Mouse (Mus musculus) lung, postnatal 0 days (tissue): ENCODE results near the gene Uvrag. TPM values are rescaled to one million over a fixed set of nuclear protein-coding genes. Genes with fewer than 3 reads are reported as not detected.

ENCODE experiments used
- ATAC-seq: fragments of 200-750 bp; cut with Nextera tagmentation; 2 replicates; pipeline ENCODE4 v1.8.0; 2017; ENCODE audit warnings: moderate library complexity
- DNase-seq: peaks from one replicate; pipeline ENCODE4 v3.0.0-alpha.2; 2016; ENCODE audit warnings: low spot score
- H3K27ac ChIP-seq: fragments of 300-500 bp; sonication (generic); 2 replicates; pipeline ENCODE4 v1.5.1; 2014; ENCODE audit warnings: antibody characterized with exemption, mild to moderate bottlenecking, low read length, mixed read lengths
- H3K27me3 ChIP-seq: fragments of 300-500 bp; sonication (generic); replicated peaks from 2 replicates; pipeline ENCODE4 v1.6.1; 2014; ENCODE audit warnings: low read length, mixed read lengths; ENCODE audit not compliant: insufficient read depth
- H3K36me3 ChIP-seq: fragments of 300-500 bp; sonication (generic); 2 replicates; pipeline ENCODE4 v1.6.1; 2014; ENCODE audit warnings: low read length, mixed read lengths; ENCODE audit not compliant: insufficient read depth
- H3K4me1 ChIP-seq: fragments of 300-500 bp; sonication (generic); 2 replicates; pipeline ENCODE4 v1.6.1; 2014; ENCODE audit warnings: antibody characterized with exemption, low read depth, low read length, mixed read lengths; ENCODE audit not compliant: insufficient read depth
- H3K4me2 ChIP-seq: fragments of 300-500 bp; sonication (generic); replicated peaks from 2 replicates; pipeline ENCODE4 v1.6.1; 2014; ENCODE audit warnings: low read depth, mild to moderate bottlenecking, low read length, moderate library complexity, mixed read lengths
- H3K4me3 ChIP-seq: fragments of 300-500 bp; sonication (generic); 2 replicates; pipeline ENCODE4 v1.5.1; 2014; ENCODE audit warnings: low read depth, low read length
- H3K9ac ChIP-seq: fragments of 300-500 bp; sonication (generic); replicated peaks from 2 replicates; pipeline ENCODE4 v1.6.1; 2014; ENCODE audit warnings: low read depth, mild to moderate bottlenecking
- H3K9me3 ChIP-seq: fragments of 300-500 bp; sonication (generic); 2 replicates; pipeline ENCODE4 v1.6.1; 2016; ENCODE audit warnings: low read length, mixed read lengths
- CTCF ChIP-seq: IDR thresholded peaks from 2 replicates; pipeline ENCODE4 v1.5.1; 2016; ENCODE audit warnings: antibody characterized with exemption, mild to moderate bottlenecking
- EP300 ChIP-seq: IDR thresholded peaks from 2 replicates; pipeline ENCODE4 v1.6.1; 2016; ENCODE audit warnings: antibody characterized with exemption, mild to moderate bottlenecking, control low read depth
- WGBS: fragments of 180-500 bp; shearing (Covaris S2); extraction: QIAGEN DNeasy Blood & Tissue Kit; methylation state at CpG from one replicate; pipeline ENCODE4 v1.1.7; 2014; 5-methylcytosine and 5-hydroxymethylcytosine counted together
- polyA plus RNA-seq: library from polyadenylated mRNA; unstranded; fragments of >200 nt; fragmentation: Nextera tagmentation; extraction: Ambion mirVana; gene quantifications from 2 replicates; pipeline ENCODE4 v1.2.1, GENCODE M21; 2015

Gene Uvrag
- polyA plus RNA-seq, 1 experiment from 2014 or later = 23.4 TPM

- H3K27me3 ChIP-seq = no peaks in the 10 kb centered on the region
- H3K4me2 ChIP-seq = no peak overlapping the region
- WGBS = 92% methylated on average over 2 of the region's 2 CpGs
- TF ChIP-seq CTCF = no peak
- no peak for TF ChIP-seq EP300
- no peak for DNase-seq
- H3K36me3 ChIP-seq = peaks cover 11% of the 10 kb centered on the region; the same call in 1 of the 2 replicates
- H3K27ac ChIP-seq = no peak overlapping the region
- H3K4me3 ChIP-seq = no peak overlapping the region
- no peaks in the 10 kb centered on the region; the same call in 1 of the 2 replicates for H3K4me1 ChIP-seq
- H3K9ac ChIP-seq = no peak overlapping the region
- no peak for ATAC-seq
- H3K9me3 ChIP-seq = no peaks in the 10 kb centered on the region
Measured at GRCm38 (mm10) chr7:98991204-98991761, 149.7 kb downstream of the Uvrag start.

DNA sequence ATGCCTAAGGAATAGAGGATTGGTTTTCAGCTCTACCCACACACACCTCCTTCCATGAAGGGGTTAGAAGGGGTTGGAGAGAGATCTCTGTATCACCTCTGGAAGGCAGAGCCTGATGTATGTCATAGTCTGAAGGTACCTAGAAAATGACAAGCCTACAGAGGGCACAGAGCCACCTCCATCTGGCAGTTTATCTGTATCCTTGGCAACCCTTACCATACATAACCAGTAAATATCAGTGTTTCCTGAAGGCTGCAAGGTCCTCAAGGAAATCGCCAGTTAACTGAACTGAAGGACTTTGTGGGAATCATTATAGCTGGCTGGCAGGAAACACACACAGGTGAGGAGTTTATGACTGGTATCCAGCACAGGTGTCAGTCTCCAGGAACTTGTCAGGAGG is 150.4 kb downstream of the Uvrag start:
- WGBS = 61% methylated on average over 1 of the region's 1 CpGs
- no peak overlapping the region for H3K4me2 ChIP-seq
- no peaks in the 10 kb centered on the region for H3K9me3 ChIP-seq
- TF ChIP-seq EP300 (no peak), CTCF (no peak)
- no peak for ATAC-seq
- no peak overlapping the region for H3K4me3 ChIP-seq
- no peak overlapping the region for H3K9ac ChIP-seq
- H3K36me3 ChIP-seq = peaks cover 11% of the 10 kb centered on the region; the same call in 1 of the 2 replicates
- no peak for DNase-seq
- H3K4me1 ChIP-seq = no peaks in the 10 kb centered on the region
- no peaks in the 10 kb centered on the region for H3K27me3 ChIP-seq
- H3K27ac ChIP-seq = no peak overlapping the region

GRCm38 (mm10) chr7:98986962-98987441 is 153.9 kb downstream of the Uvrag start:
- H3K4me1 ChIP-seq = no peaks in the 10 kb centered on the region
- peaks cover 11% of the 10 kb centered on the region; the same call in 1 of the 2 replicates for H3K36me3 ChIP-seq
- no peaks in the 10 kb centered on the region for H3K9me3 ChIP-seq
- no peak overlapping the region for H3K27ac ChIP-seq
- DNase-seq (no peak), ATAC-seq (no peak)
- TF ChIP-seq EP300 = no peak
- no peak for TF ChIP-seq CTCF
- no peak overlapping the region for H3K9ac ChIP-seq
- H3K4me3 ChIP-seq = no peak overlapping the region
- WGBS = 91% methylated on average over 14 of the region's 14 CpGs
- H3K27me3 ChIP-seq = no peaks in the 10 kb centered on the region
- H3K4me2 ChIP-seq = no peak overlapping the region

- no peak overlapping the region for H3K4me2 ChIP-seq
- no peak overlapping the region for H3K9ac ChIP-seq
- no peak overlapping the region for H3K27ac ChIP-seq
- H3K27me3 ChIP-seq = no peaks in the 10 kb centered on the region
- H3K36me3 ChIP-seq = peaks cover 11% of the 10 kb centered on the region; the same call in 1 of the 2 replicates
- no peak overlapping the region for H3K4me3 ChIP-seq
- H3K9me3 ChIP-seq = no peaks in the 10 kb centered on the region
- ATAC-seq = no peak
- 71% methylated on average over 2 of the region's 2 CpGs for WGBS
- H3K4me1 ChIP-seq = no peaks in the 10 kb centered on the region
- TF ChIP-seq EP300 (no peak), CTCF (no peak)
- no peak for DNase-seq
Measured at GRCm38 (mm10) chr7:98985935-98986334, 155.0 kb downstream of the Uvrag start.

DNA sequence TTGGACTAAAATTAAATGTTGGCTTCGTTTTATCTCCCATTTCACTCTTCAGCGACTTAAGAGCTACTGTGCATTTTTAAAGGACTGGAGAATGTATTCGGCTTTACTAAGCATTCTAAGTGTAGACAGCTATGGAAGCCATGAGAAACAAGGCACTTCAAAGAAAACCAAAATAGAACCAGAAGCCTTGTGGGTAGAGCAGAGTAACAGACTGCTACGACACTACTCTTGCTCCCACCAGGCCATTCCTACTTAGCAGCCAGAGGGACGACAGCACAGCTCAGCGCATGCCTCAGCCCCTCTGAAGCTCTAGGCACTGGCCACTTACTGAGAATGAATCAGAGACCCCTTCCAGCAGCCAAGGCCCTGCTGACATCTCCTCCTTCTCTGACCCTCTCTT is 155.5 kb downstream of the Uvrag start:
- ATAC-seq (no peak), DNase-seq (no peak)
- Histone ChIP-seq H3K9me3 (no peaks in the 10 kb centered on the region), H3K9ac (no peak overlapping the region), H3K27ac (no peak overlapping the region), H3K4me1 (no peaks in the 10 kb centered on the region), H3K4me2 (no peak overlapping the region), H3K4me3 (no peak overlapping the region), H3K36me3 (peaks cover 7% of the 10 kb centered on the region; the same call in 1 of the 2 replicates), H3K27me3 (no peaks in the 10 kb centered on the region)
- 64% methylated on average over 6 of the region's 6 CpGs for WGBS
- TF ChIP-seq EP300 = no peak
- no peak for TF ChIP-seq CTCF

GRCm38 (mm10) chr7:98984319-98984718 is 156.6 kb downstream of the Uvrag start:
- no peaks in the 10 kb centered on the region for H3K9me3 ChIP-seq
- H3K4me3 ChIP-seq = no peak overlapping the region
- no peak overlapping the region for H3K9ac ChIP-seq
- no peak overlapping the region; the same call in 1 of the 2 replicates for H3K27ac ChIP-seq
- no peak overlapping the region for H3K4me2 ChIP-seq
- no peaks in the 10 kb centered on the region for H3K4me1 ChIP-seq
- WGBS = 75% methylated on average over 7 of the region's 7 CpGs
- no peak for ATAC-seq
- peaks cover 5% of the 10 kb centered on the region; the same call in 1 of the 2 replicates for H3K36me3 ChIP-seq
- no peak for DNase-seq
- H3K27me3 ChIP-seq = no peaks in the 10 kb centered on the region
- TF ChIP-seq EP300 (no peak), CTCF (no peak)
